ENCODE assay signal across 10 mouse cellular contexts in the genomic region with DNA sequence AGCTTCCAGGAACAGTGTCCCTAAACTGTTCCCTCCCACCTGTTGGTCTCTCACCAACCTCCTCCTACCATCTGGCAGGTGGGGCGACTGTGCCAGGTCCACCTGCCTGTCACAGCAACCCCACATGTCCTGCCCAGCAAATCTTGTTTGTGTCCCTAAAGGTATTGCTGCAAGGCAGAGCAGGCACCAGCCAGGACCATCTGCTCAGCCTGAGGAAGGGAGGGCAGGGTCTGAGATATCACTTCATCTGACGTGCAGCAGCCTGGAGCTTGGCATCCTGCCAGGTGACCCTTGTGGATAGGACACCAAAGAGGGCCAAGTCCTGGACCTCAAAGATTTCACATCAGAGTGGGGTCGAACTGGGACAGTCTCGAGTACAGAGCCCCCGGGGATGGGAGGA. TPM values are rescaled to one million over a fixed set of nuclear protein-coding genes. Genes with fewer than 3 reads are reported as not detected.
A peak's percentile ranks its signal among the peaks of the same experiment; 100 is the strongest.
DNase-seq lines count a peak whose midpoint lies in the region; ATAC-seq lines count a peak whose summit lies in the region.
"Had no signal": no experiment of that assay in that cellular context is flagged by ENCODE, and none has a peak within 500 bp of the region (broad histone marks: within the 10 kb centered on the region; RNA-seq: fewer than 3 reads in every experiment).

No protein-coding gene starts in this region.

- ATAC-seq in cerebellum, adult (ENCODE audit: insufficient number of reproducible peaks, low FRiP score, low TSS enrichment) = peak; percentile 69
- ATAC-seq: forebrain, embryonic 14.5 days had no signal

- peak; percentile 64 for DNase-seq in left cerebral cortex, postnatal 4 days
- no peak for DNase-seq in left cerebral cortex, adult 18-20 months (ENCODE audit: low spot score in 2 of 2)
- peak; percentile 62 to 72 for DNase-seq in cerebellum, adult 18-20 months
- peak; percentile 60 to 75 for DNase-seq in cerebellum, postnatal 25 days
- no peak for DNase-seq in heart, postnatal 14 days
- DNase-seq in layer of hippocampus, adult 9-10 months (ENCODE audit: low spot score) = no peak
- DNase-seq: adrenal gland, adult 8-10 months; kidney, adult 9 months had no signal

- intact Hi-C loops in left cerebral cortex, postnatal 4 days (cut with DNase I) = no loop called here
- intact Hi-C loops in heart, postnatal 14 days (cut with DNase I) = no loop called here

RNA-seq across cellular contexts. Expression of gene Tcf20, which starts 40.2 kb away (rescaled TPM):
- total RNA-seq in left cerebral cortex, postnatal 4 days (2021) = 100 to 1,000 TPM; 142 to 145 TPM
- total RNA-seq in left cerebral cortex, adult 18-20 months (2021) = 100 to 1,000 TPM; 233 to 245 TPM
- 10 to 100 TPM; 49.9 to 59.1 TPM for total RNA-seq in heart, postnatal 14 days (2021)

Comparison
In these comparisons a context has a peak if more than half of its experiments do, and no peak if none do; other contexts are left out.
1. DNase-seq: peak in left cerebral cortex, postnatal 4 days (single experiment), cerebellum, adult 18-20 months (2 of 2) and cerebellum, postnatal 25 days (2 of 2); none in left cerebral cortex, adult 18-20 months (0 of 2), heart, postnatal 14 days (0 of 2) and layer of hippocampus, adult 9-10 months (single experiment).